Mouse (Mus musculus): Measurements from ENCODE around the gene Dhx29. TPM values are rescaled to one million over a fixed set of nuclear protein-coding genes. Genes with fewer than 3 reads are reported as not detected.

Gene Dhx29
- polyA plus RNA-seq, 1 experiment from 2014 or later, result 15.6 TPM

GRCm38 (mm10) chr13:112964421-112964820, 37.2 kb downstream of the Dhx29 start:
- no peak overlapping the region for H3K9ac ChIP-seq (ENCODE audit: low read length)
- H3K9me3 ChIP-seq (ENCODE audit: control insufficient read depth, low read length), result no peaks in the 10 kb centered on the region
- no peak overlapping the region for H3K27ac ChIP-seq (ENCODE audit: low read depth)
- no peak overlapping the region for H3K4me2 ChIP-seq (ENCODE audit: low read length)
- H3K27me3 ChIP-seq (replicated peaks; ENCODE audit: control insufficient read depth, insufficient read depth, low read length), result no peaks in the 10 kb centered on the region
- no peak overlapping the region for H3K4me3 ChIP-seq (ENCODE audit: low read depth, low read length)
- H3K36me3 ChIP-seq (ENCODE audit: control insufficient read depth, insufficient read depth, low read length), result peaks cover 41% of the 10 kb centered on the region
- ATAC-seq (replicated peaks; ENCODE audit: low FRiP score, low TSS enrichment, low read depth) (no peak), DNase-seq (ENCODE audit: low spot score) (no peak)
- H3K4me1 ChIP-seq (replicated peaks; ENCODE audit: control insufficient read depth, insufficient read depth, low read length), result no peaks in the 10 kb centered on the region
- WGBS, result 92% methylated on average over 12 of the region's 12 CpGs

GRCm38 (mm10) chr13:112967267-112967666, 40.0 kb downstream of the Dhx29 start:
- H3K9me3 ChIP-seq (ENCODE audit: control insufficient read depth, low read length), result no peaks in the 10 kb centered on the region
- H3K27me3 ChIP-seq (replicated peaks; ENCODE audit: control insufficient read depth, insufficient read depth, low read length), result no peaks in the 10 kb centered on the region
- H3K36me3 ChIP-seq (ENCODE audit: control insufficient read depth, insufficient read depth, low read length), result peaks cover 37% of the 10 kb centered on the region
- ATAC-seq (replicated peaks; ENCODE audit: low FRiP score, low TSS enrichment, low read depth), result no peak
- no peak for DNase-seq (ENCODE audit: low spot score)
- H3K27ac ChIP-seq (ENCODE audit: low read depth), result no peak overlapping the region
- H3K9ac ChIP-seq (ENCODE audit: low read length), result no peak overlapping the region
- no peak overlapping the region for H3K4me2 ChIP-seq (ENCODE audit: low read length)
- 90% methylated on average over 5 of the region's 5 CpGs for WGBS
- no peak overlapping the region for H3K4me3 ChIP-seq (ENCODE audit: low read depth, low read length)
- no peaks in the 10 kb centered on the region for H3K4me1 ChIP-seq (replicated peaks; ENCODE audit: control insufficient read depth, insufficient read depth, low read length)

- no peak overlapping the region for H3K9ac ChIP-seq (ENCODE audit: low read length)
- no peaks in the 10 kb centered on the region for H3K4me1 ChIP-seq (replicated peaks; ENCODE audit: control insufficient read depth, insufficient read depth, low read length)
- no peak overlapping the region for H3K4me3 ChIP-seq (ENCODE audit: low read depth, low read length)
- H3K27me3 ChIP-seq (replicated peaks; ENCODE audit: control insufficient read depth, insufficient read depth, low read length), result peaks cover 22% of the 10 kb centered on the region; the same call in 1 of the 2 replicates
- DNase-seq (ENCODE audit: low spot score) (no peak), ATAC-seq (replicated peaks; ENCODE audit: low FRiP score, low TSS enrichment, low read depth) (no peak)
- no peak overlapping the region for H3K27ac ChIP-seq (ENCODE audit: low read depth)
- H3K4me2 ChIP-seq (ENCODE audit: low read length), result peak overlapping the region; percentile 31; the same call in 1 of the 2 replicates
- no peaks in the 10 kb centered on the region for H3K36me3 ChIP-seq (ENCODE audit: control insufficient read depth, insufficient read depth, low read length)
- H3K9me3 ChIP-seq (ENCODE audit: control insufficient read depth, low read length), result no peaks in the 10 kb centered on the region
- 36% methylated on average over 10 of the region's 10 CpGs for WGBS
Observed at GRCm38 (mm10) chr13:112976720-112977119, 49.5 kb downstream of the Dhx29 start.

GRCm38 (mm10) chr13:112985605-112986450, 58.6 kb downstream of the Dhx29 start:
- no peaks in the 10 kb centered on the region for H3K36me3 ChIP-seq (ENCODE audit: control insufficient read depth, insufficient read depth, low read length)
- H3K4me3 ChIP-seq (ENCODE audit: low read depth, low read length), result no peak overlapping the region
- no peak for DNase-seq (ENCODE audit: low spot score)
- no peak overlapping the region for H3K27ac ChIP-seq (ENCODE audit: low read depth)
- peaks cover 23% of the 10 kb centered on the region for H3K4me1 ChIP-seq (replicated peaks; ENCODE audit: control insufficient read depth, insufficient read depth, low read length)
- no peaks in the 10 kb centered on the region for H3K9me3 ChIP-seq (ENCODE audit: control insufficient read depth, low read length)
- ATAC-seq (replicated peaks; ENCODE audit: low FRiP score, low TSS enrichment, low read depth), result no peak
- H3K27me3 ChIP-seq (replicated peaks; ENCODE audit: control insufficient read depth, insufficient read depth, low read length), result peaks cover 69% of the 10 kb centered on the region
- H3K4me2 ChIP-seq (ENCODE audit: low read length), result no peak overlapping the region
- 11% methylated on average over 18 of the region's 18 CpGs for WGBS
- no peak overlapping the region for H3K9ac ChIP-seq (ENCODE audit: low read length)

GRCm38 (mm10) chr13:112986451-112986950, 59.2 kb downstream of the Dhx29 start:
- Histone ChIP-seq H3K36me3 (ENCODE audit: control insufficient read depth, insufficient read depth, low read length) (no peaks in the 10 kb centered on the region), H3K4me2 (ENCODE audit: low read length) (peak overlapping the region; percentile 99), H3K27ac (ENCODE audit: low read depth) (no peak overlapping the region), H3K4me3 (ENCODE audit: low read depth, low read length) (0 out of 2 replicates have a peak overlapping the region, but pooled peaks have one; percentile 51), H3K9ac (ENCODE audit: low read length) (no peak overlapping the region), H3K4me1 (replicated peaks; ENCODE audit: control insufficient read depth, insufficient read depth, low read length) (peaks cover 23% of the 10 kb centered on the region), H3K27me3 (replicated peaks; ENCODE audit: control insufficient read depth, insufficient read depth, low read length) (peaks cover 73% of the 10 kb centered on the region), H3K9me3 (ENCODE audit: control insufficient read depth, low read length) (no peaks in the 10 kb centered on the region)
- DNase-seq (ENCODE audit: low spot score) (peak; percentile 58), ATAC-seq (replicated peaks; ENCODE audit: low FRiP score, low TSS enrichment, low read depth) (no peak)
- WGBS, result 2% methylated on average over 17 of the region's 17 CpGs

GRCm38 (mm10) chr13:112987532-112987943, 60.3 kb downstream of the Dhx29 start, which contains the start of gene Ccno:
Gene Ccno, plus strand, starts transcription at chr13:112987802.
- Histone ChIP-seq H3K4me3 (ENCODE audit: low read depth, low read length) (peak within 1 kb of the TSS; percentile 51), H3K27me3 (replicated peaks; ENCODE audit: control insufficient read depth, insufficient read depth, low read length) (peaks cover 76% of the 10 kb centered on the region)

GRCm38 (mm10) chr13:112987991-112988390, 60.7 kb downstream of the Dhx29 start:
- no peaks in the 10 kb centered on the region for H3K9me3 ChIP-seq (ENCODE audit: control insufficient read depth, low read length)
- H3K36me3 ChIP-seq (ENCODE audit: control insufficient read depth, insufficient read depth, low read length), result no peaks in the 10 kb centered on the region
- WGBS, result under 1% methylated on average over 39 of the region's 39 CpGs
- ATAC-seq (replicated peaks; ENCODE audit: low FRiP score, low TSS enrichment, low read depth), result peak; percentile 23
- H3K9ac ChIP-seq (ENCODE audit: low read length), result peak overlapping the region; percentile 40
- H3K4me1 ChIP-seq (replicated peaks; ENCODE audit: control insufficient read depth, insufficient read depth, low read length), result peaks cover 23% of the 10 kb centered on the region
- peak overlapping the region; percentile 51 for H3K4me3 ChIP-seq (ENCODE audit: low read depth, low read length)
- DNase-seq (ENCODE audit: low spot score), result no peak
- H3K27me3 ChIP-seq (replicated peaks; ENCODE audit: control insufficient read depth, insufficient read depth, low read length), result peaks cover 79% of the 10 kb centered on the region
- H3K27ac ChIP-seq (ENCODE audit: low read depth), result no peak overlapping the region
- H3K4me2 ChIP-seq (ENCODE audit: low read length), result peak overlapping the region; percentile 99

More at GRCm38 (mm10) chr13:112987532-112987943, 60.3 kb downstream of the Dhx29 start, which contains the start of gene Ccno:
- Histone ChIP-seq H3K36me3 (ENCODE audit: control insufficient read depth, insufficient read depth, low read length) (no peaks in the 10 kb centered on the region), H3K4me1 (replicated peaks; ENCODE audit: control insufficient read depth, insufficient read depth, low read length) (peaks cover 23% of the 10 kb centered on the region), H3K4me2 (ENCODE audit: low read length) (peak within 1 kb of the TSS; percentile 99), H3K9ac (ENCODE audit: low read length) (peak within 1 kb of the TSS; percentile 40), H3K27ac (ENCODE audit: low read depth) (no peak within 1 kb of the TSS), H3K9me3 (ENCODE audit: control insufficient read depth, low read length) (no peaks in the 10 kb centered on the region)
- WGBS, result under 1% methylated on average over 47 of the region's 47 CpGs
- ATAC-seq (replicated peaks; ENCODE audit: low FRiP score, low TSS enrichment, low read depth) (peak; percentile 97), DNase-seq (ENCODE audit: low spot score) (peak; percentile 91)

GRCm38 (mm10) chr13:112988866-112989265, 61.6 kb downstream of the Dhx29 start:
- no peak overlapping the region for H3K27ac ChIP-seq (ENCODE audit: low read depth)
- ATAC-seq (replicated peaks; ENCODE audit: low FRiP score, low TSS enrichment, low read depth), result no peak
- no peaks in the 10 kb centered on the region for H3K9me3 ChIP-seq (ENCODE audit: control insufficient read depth, low read length)
- no peak overlapping the region for H3K9ac ChIP-seq (ENCODE audit: low read length)
- peaks cover 88% of the 10 kb centered on the region for H3K27me3 ChIP-seq (replicated peaks; ENCODE audit: control insufficient read depth, insufficient read depth, low read length)
- H3K4me1 ChIP-seq (replicated peaks; ENCODE audit: control insufficient read depth, insufficient read depth, low read length), result peaks cover 28% of the 10 kb centered on the region
- 2% methylated on average over 19 of the region's 19 CpGs for WGBS
- DNase-seq (ENCODE audit: low spot score), result peak; percentile 69
- no peaks in the 10 kb centered on the region for H3K36me3 ChIP-seq (ENCODE audit: control insufficient read depth, insufficient read depth, low read length)
- peak overlapping the region; percentile 99 for H3K4me2 ChIP-seq (ENCODE audit: low read length)
- peak overlapping the region; percentile 51; the same call in 1 of the 2 replicates for H3K4me3 ChIP-seq (ENCODE audit: low read depth, low read length)

All from intestine, embryonic 14.5 days (tissue).